Mouse (Mus musculus) C2C12 (cell line): ENCODE results near the gene Krtap6-5. TPM values are rescaled to one million over a fixed set of nuclear protein-coding genes. Genes with fewer than 3 reads are reported as not detected.
"Not testable (repeated sequence)": the region's sequence is repeated elsewhere in the genome, so short reads cannot be mapped to it uniquely, and the experiment has no call there.

Experiments used
- H3K27me3 ChIP-seq: one replicate; pipeline ENCODE4 v1.6.1; 2011; ENCODE audit not compliant: control insufficient read depth, insufficient read depth, insufficient read length
- H3K36me3 ChIP-seq: one replicate; pipeline ENCODE4 v1.6.1; 2011; ENCODE audit not compliant: control insufficient read depth, insufficient read depth
- H3K4me3 ChIP-seq: one replicate; pipeline ENCODE4 v1.5.1; 2011; ENCODE audit warnings: mild to moderate bottlenecking, control low read depth; ENCODE audit not compliant: poor library complexity, insufficient read depth, severe bottlenecking
- H3K79me2 ChIP-seq: one replicate; pipeline ENCODE4 v1.6.1; 2011; ENCODE audit not compliant: control insufficient read depth, insufficient read depth
- H3K79me3 ChIP-seq: one replicate; pipeline ENCODE4 v1.6.1; 2011; ENCODE audit warnings: low read depth, control low read depth
- H3ac ChIP-seq: one replicate; pipeline ENCODE3; 2011; ENCODE audit warnings: low read depth; ENCODE audit not compliant: control insufficient read depth, insufficient read length
- CEBPB ChIP-seq: IDR thresholded peaks from one replicate; pipeline ENCODE4 v1.6.1; 2011; ENCODE audit warnings: low read depth, mild to moderate bottlenecking, control low read depth, moderate library complexity
- CTCF ChIP-seq: IDR thresholded peaks from one replicate; pipeline ENCODE4 v1.5.1; 2011; ENCODE audit not compliant: control insufficient read depth, insufficient read depth, insufficient read length
- FOSL1 ChIP-seq: IDR thresholded peaks from one replicate; pipeline ENCODE4 v1.8.0; 2011; ENCODE audit warnings: mild to moderate bottlenecking, low read length; ENCODE audit not compliant: poor library complexity, insufficient read depth, severe bottlenecking
- MAX ChIP-seq: IDR thresholded peaks from one replicate; pipeline ENCODE4 v1.6.1; 2011; ENCODE audit warnings: mild to moderate bottlenecking, control low read depth
- MYOD1 ChIP-seq: IDR thresholded peaks from one replicate; pipeline ENCODE4 v1.6.1; 2011; ENCODE audit warnings: low read depth; ENCODE audit not compliant: control insufficient read depth, insufficient read length
- MYOG ChIP-seq: IDR thresholded peaks from one replicate; pipeline ENCODE4 v1.6.1; 2011; ENCODE audit not compliant: control insufficient read depth, insufficient read length; ENCODE audit errors: extremely low read depth
- USF1 ChIP-seq: IDR thresholded peaks from one replicate; pipeline ENCODE4 v1.6.1; 2011; ENCODE audit warnings: low read depth, mild to moderate bottlenecking, control low read depth, moderate library complexity
- long read RNA-seq, 2 experiments: library from polyadenylated mRNA; unstranded; transcript quantifications; one replicate each; pipeline ENCODE4 v2.0.0; 2019 to 2020
- polyA plus RNA-seq: library from polyadenylated mRNA; unstranded; fragments of >200 nt; fragmentation: generic; extraction: Trizol; gene quantifications from one replicate; pipeline ENCODE4 v1.2.1, GENCODE M21; 2012; ENCODE audit warnings: missing spikeins

Krtap6-5 gene
- polyA plus RNA-seq = not detected
- long read RNA-seq, experiment 1 = 0 reads
- long read RNA-seq, experiment 2 = 0 reads

DNA sequence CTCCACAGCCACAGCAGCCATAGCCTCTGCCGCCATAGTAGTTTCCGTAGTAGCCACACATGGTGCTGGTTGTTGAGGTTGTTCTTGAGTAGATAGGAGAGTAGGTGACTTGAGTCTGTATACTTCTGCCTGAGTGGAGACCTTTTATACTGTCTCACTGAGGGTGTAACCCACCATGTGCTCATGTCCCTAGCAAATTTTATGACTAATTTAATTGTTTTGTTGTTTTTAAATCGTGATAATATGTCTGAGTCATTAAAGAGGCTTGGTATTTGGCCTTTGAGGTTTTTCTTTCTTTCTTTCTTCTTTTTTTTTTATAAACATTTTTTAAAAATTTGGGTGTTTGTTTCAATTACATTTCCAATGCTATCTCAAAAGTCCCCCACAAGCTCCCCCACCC, at the start of gene Krtap6-5:
TSS of gene Krtap6-5 (minus strand) at position 101 of the 400 bp plus-strand sequence.
- no peak for TF ChIP-seq MAX
- TF ChIP-seq MYOD1 = no peak
- TF ChIP-seq FOSL1 = no peak
- TF ChIP-seq CTCF = no peak
- TF ChIP-seq USF1 = no peak
- TF ChIP-seq MYOG = no peak
- TF ChIP-seq CEBPB = no peak
- no peak within 1 kb of the TSS for H3ac ChIP-seq
- no peaks in the 10 kb centered on the region for H3K79me3 ChIP-seq
- H3K36me3 ChIP-seq = no peaks in the 10 kb centered on the region
- H3K79me2 ChIP-seq = no peaks in the 10 kb centered on the region
- H3K4me3 ChIP-seq = no peak within 1 kb of the TSS
- H3K27me3 ChIP-seq = no peaks in the 10 kb centered on the region

DNA sequence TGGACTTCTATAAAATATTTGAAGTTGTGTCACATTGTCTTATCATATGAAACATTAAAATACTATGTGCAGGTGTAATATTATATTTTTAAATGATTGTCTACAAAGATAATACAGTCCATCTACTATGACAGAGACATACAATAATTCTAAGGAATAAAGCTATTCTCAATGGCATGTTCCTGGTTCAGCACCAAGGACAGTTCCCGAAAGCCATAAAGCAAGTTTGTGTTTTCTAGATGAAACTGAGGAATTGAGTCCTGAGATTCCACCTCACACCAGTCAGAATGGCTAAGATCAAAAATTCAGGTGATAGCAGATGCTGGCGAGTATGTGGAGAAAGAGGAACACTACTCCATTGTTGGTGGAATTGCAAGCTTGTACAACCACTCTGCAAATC, 23.4 kb upstream of the Krtap6-5 start:
- H3K36me3 ChIP-seq, H3K27me3 ChIP-seq, H3K79me2 ChIP-seq: not testable (repeated sequence)

DNA sequence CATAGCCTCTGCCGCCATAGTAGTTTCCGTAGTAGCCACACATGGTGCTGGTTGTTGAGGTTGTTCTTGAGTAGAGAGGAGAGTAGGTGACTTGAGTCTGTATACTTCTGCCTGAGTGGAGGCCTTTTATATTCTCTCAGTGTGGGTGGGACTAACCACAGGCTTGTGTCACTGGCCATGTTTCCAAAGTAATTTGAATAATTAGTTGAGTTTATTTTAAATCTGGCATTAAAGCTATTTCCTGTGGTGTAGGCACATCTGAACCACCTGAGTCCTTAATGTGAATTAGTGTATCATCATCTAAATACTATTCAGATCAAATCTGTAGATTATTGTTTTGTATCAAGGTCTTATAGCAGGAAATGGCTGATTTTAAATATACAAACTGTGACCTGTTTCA, 16.2 kb upstream of the Krtap6-5 start, which contains the start of gene 1110025L11Rik:
TSS of gene 1110025L11Rik (minus strand) at position 101 of the 400 bp plus-strand sequence.
- H3ac ChIP-seq, H3K4me3 ChIP-seq, H3K27me3 ChIP-seq, H3K79me3 ChIP-seq, H3K79me2 ChIP-seq, H3K36me3 ChIP-seq: not testable (repeated sequence)

More for the DNA sequence above, 23.4 kb upstream of the Krtap6-5 start:
- not testable (repeated sequence) for H3ac ChIP-seq, H3K79me3 ChIP-seq, H3K4me3 ChIP-seq

DNA sequence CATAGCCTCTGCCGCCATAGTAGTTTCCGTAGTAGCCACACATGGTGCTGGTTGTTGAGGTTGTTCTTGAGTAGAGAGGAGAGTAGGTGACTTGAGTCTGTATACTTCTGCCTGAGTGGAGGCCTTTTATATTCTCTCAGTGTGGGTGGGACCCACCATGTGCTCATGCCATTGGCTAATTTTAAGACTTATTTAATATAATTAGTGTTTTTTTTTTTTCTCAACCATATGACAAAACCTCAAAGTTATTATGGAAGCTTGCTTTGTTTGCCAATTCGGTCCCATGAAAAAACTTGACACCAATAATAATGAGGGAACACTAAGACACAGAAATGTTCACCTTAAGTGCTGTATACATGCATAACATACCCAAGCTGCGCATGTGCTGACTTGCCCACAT, 6.3 kb downstream of the Krtap6-5 start, which contains the start of gene Gm10228:
TSS of gene Gm10228 (minus strand) at position 101 of the 400 bp plus-strand sequence.
- H3K79me2 ChIP-seq = not testable (repeated sequence)

DNA sequence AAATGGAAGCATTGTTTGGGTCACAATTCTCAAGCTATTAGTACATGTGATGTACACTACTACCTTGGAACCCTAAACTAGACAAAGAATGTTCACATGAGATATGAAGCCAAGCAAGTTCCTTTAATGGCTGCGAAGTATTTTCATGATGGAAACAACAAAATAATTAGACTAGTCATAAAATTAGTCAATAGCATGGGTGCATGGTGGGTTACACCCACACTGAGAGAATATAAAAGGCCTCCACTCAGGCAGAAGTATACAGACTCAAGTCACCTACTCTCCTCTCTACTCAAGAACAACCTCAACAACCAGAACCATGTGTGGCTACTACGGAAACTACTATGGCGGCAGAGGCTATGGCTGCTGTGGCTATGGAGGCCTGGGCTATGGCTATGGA, 16.3 kb downstream of the Krtap6-5 start, which contains the start of gene Krtap6-1:
TSS of gene Krtap6-1 (plus strand) at position 301 of the 400 bp plus-strand sequence.
- H3K4me3 ChIP-seq, H3ac ChIP-seq, H3K27me3 ChIP-seq, H3K79me3 ChIP-seq, H3K36me3 ChIP-seq, H3K79me2 ChIP-seq: not testable (repeated sequence)

More for the DNA sequence above, 6.3 kb downstream of the Krtap6-5 start, which contains the start of gene Gm10228:
- H3ac ChIP-seq, H3K27me3 ChIP-seq, H3K79me3 ChIP-seq, H3K4me3 ChIP-seq, H3K36me3 ChIP-seq: not testable (repeated sequence)

DNA sequence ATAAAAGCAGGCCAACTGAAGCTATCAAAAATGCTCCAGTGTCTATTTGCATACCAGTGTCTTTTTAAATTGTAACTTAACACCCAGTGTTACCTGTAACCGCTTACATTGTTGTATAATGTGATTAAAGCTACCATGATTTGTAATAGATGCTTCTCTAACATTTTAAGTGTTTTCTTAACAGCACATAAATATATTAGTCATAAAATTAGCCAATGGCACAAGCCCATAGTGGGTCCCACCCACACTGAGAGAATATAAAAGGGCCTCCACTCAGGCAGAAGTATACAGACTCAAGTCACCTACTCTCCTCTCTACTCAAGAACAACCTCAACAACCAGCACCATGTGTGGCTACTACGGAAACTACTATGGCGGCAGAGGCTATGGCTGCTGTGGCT, 32.7 kb downstream of the Krtap6-5 start, which contains the start of gene Gm10229:
TSS of gene Gm10229 (plus strand) at position 301 of the 400 bp plus-strand sequence.
- H3K36me3 ChIP-seq, H3K27me3 ChIP-seq, H3K4me3 ChIP-seq, H3K79me3 ChIP-seq, H3ac ChIP-seq, H3K79me2 ChIP-seq: not testable (repeated sequence)

DNA sequence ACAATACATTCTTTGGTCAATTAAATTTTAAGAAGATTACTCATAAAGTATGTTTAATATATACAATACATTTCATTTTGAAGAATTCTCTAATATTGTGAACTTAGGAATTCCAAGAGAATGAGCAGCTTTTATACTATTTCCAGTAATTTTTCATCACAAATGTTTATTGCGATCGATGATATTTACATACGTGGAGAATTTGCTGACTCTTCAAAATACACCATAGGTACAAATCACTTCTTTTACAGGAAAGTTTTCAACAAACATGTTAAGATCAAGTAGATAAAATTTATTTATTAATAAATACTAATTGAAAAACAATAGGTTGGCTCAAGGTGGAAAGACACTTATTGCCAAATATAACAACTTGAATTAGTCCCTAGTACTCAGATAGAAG, 33.7 kb downstream of the Krtap6-5 start:
- Histone ChIP-seq H3ac (no peak overlapping the region), H3K4me3 (no peak overlapping the region), H3K79me3 (no peaks in the 10 kb centered on the region), H3K79me2 (no peaks in the 10 kb centered on the region), H3K36me3 (no peaks in the 10 kb centered on the region), H3K27me3 (no peaks in the 10 kb centered on the region)
- TF ChIP-seq USF1 = no peak
- no peak for TF ChIP-seq MAX
- TF ChIP-seq CEBPB = no peak
- TF ChIP-seq MYOD1 = no peak
